Mouse (Mus musculus) spleen, adult 2 months (tissue): ENCODE data around the gene Ppp3r1.

Experiments
- CTCF ChIP-seq: fragments of 200-500 bp; IDR thresholded peaks from 2 replicates; pipeline ENCODE4 v1.5.1; 2011; ENCODE audit warnings: mild to moderate bottlenecking, inconsistent platforms; ENCODE audit not compliant: insufficient read depth, insufficient read length, insufficient replicate concordance; ENCODE audit errors: extremely low read depth
- POLR2A ChIP-seq: fragments of 200-500 bp; IDR thresholded peaks from 2 replicates; pipeline ENCODE4 v1.6.1; 2011; ENCODE audit warnings: low read depth, low read length, inconsistent platforms

DNA sequence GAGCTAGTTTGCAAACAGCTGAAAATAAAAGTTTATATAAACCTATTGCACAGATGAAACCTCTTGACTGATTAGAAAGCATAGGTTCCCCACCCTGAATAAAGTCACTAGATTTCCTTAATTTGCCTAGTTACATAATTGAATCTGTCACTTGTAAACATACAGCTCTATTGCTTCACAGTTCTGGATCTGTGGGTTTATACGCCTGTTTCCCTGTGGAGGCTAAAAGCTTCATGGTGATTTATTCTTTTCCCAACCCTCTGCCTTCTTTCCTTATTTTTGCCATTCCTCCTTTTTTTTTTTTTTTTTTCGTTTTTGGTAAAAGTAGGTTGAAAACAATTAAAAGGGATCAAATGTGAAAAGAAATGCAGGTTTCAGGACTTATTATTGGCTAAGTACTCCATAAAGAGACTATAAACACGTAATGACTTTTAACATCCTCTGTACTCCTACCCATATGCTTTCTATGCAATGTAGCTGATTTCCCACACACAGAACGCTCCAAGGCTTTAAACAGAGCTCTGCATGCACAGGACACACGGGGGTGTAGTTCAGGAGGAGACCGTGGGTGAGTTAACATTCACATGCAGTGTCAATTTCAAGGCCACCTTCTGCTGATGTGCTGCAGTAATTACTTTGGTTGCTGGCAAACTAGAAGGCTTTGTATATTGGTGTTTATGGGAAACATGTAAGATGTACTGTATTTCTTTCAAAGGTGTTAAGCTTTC is 20.6 kb upstream of the Ppp3r1 start:
- no peak for TF ChIP-seq POLR2A
- no peak for TF ChIP-seq CTCF
